Mouse (Mus musculus) stomach, postnatal 0 days (tissue): Measurements from ENCODE around the gene Kifc5b.

Experiments
- CTCF ChIP-seq: IDR thresholded peaks from 2 replicates; pipeline ENCODE4 v1.5.1; 2016; ENCODE audit warnings: antibody characterized with exemption, low read depth, mild to moderate bottlenecking, moderate library complexity
- EP300 ChIP-seq: optimal IDR thresholded peaks from 2 replicates; pipeline ENCODE3; 2016; ENCODE audit warnings: antibody characterized with exemption

DNA sequence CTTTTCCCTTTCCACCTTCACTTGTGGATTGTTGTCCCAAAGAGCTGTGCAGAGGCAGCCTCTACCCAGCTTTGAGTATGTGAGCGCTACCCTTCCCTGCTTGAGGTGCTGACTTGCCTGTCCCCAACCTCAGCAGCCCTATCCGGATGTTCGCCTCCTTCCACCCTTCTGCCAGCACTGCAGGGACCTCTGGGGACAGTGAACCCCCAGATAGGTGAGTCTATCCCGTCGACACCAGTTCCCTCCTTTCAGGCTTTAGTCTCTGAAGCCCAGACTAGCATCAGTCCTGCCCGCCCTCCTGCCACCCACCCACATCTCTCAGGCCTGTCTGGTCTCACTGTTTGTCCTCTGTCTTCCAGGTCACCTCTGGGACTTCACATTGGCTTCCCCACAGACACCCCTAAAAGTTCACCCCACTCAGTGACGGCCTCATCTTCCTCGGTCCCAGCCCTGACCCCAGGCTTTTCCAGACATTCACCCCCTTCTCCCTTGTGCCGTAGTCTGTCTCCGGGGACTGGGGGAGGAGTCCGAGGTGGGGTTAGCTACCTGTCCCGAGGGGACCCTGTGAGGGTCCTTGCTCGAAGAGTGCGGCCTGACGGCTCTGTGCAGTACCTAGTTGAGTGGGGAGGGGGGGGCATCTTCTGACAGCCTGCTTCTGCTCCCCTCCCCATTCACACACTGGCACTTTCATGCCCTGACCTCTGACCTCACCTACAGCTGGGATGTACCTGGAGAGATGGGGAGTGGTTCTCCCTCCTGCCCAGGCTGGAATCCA lies 20.2 kb downstream of the Kifc5b start:
- TF ChIP-seq CTCF (no peak), EP300 (no peak)
